ENCODE assay signal across 9 mouse cellular contexts in genomic region chr7:127129638-127130037, GRCm38 (mm10). TPM values are rescaled to one million over a fixed set of nuclear protein-coding genes. Genes with fewer than 3 reads are reported as not detected.
A peak's percentile ranks its signal among the peaks of the same experiment; 100 is the strongest.
DNase-seq lines count a peak whose midpoint lies in the region; ATAC-seq and TF ChIP-seq lines count a peak whose summit lies in the region.
"Had no signal": no experiment of that assay in that cellular context is flagged by ENCODE, and none has a peak within 500 bp of the region (broad histone marks: within the 10 kb centered on the region; RNA-seq: fewer than 3 reads in every experiment).

No protein-coding gene starts in this region.

- intact Hi-C loops in heart, postnatal 10 days (cut with DNase I): loop anchor here (2.0 to 5.0 kb wide), 2 partner anchors 55 to 98 kb away; no protein-coding TSS in a partner anchor

- H3K36me3 ChIP-seq in heart, embryonic 10.5 days: no peaks in the 10 kb centered on the region
- no peaks in the 10 kb centered on the region for H3K36me3 ChIP-seq in liver, embryonic 12.5 days
- H3K36me3 ChIP-seq in stomach, postnatal 0 days (ENCODE audit: control insufficient read depth, insufficient read depth, low read length): no peaks in the 10 kb centered on the region
- H3K36me3 ChIP-seq: neural tube, embryonic 12.5 days had no signal

- no peak overlapping the region for H3K4me3 ChIP-seq in heart, embryonic 10.5 days
- H3K4me3 ChIP-seq in liver, embryonic 12.5 days: no peak overlapping the region
- no peak overlapping the region for H3K4me3 ChIP-seq in stomach, postnatal 0 days (ENCODE audit: low read depth, low read length)
- H3K4me3 ChIP-seq: neural tube, embryonic 12.5 days had no signal

- H3K27ac ChIP-seq in heart, embryonic 10.5 days: no peak overlapping the region
- H3K27ac ChIP-seq in liver, embryonic 12.5 days: peak overlapping the region; percentile 49; the same call in 1 of the 2 replicates
- H3K27ac ChIP-seq in stomach, postnatal 0 days (replicated peaks): no peak overlapping the region
- H3K27ac ChIP-seq: neural tube, embryonic 12.5 days had no signal

- DNase-seq in heart, postnatal 10 days: peak; percentile 38 to 44
- no peak for DNase-seq in heart, embryonic 10.5 days (ENCODE audit: low spot score)
- peak; percentile 63 for DNase-seq in CD4-positive helper T cell, adult 2 months (ENCODE audit: low read depth, low spot score)
- peak; percentile 53 for DNase-seq in T-cell, adult 2 months (ENCODE audit: low spot score)
- peak; percentile 47 for DNase-seq in stomach, postnatal 0 days (ENCODE audit: low spot score)
- no peak for DNase-seq in spleen, adult 12 weeks (ENCODE audit: low spot score)

- TF ChIP-seq EP300 in stomach, postnatal 0 days (optimal IDR thresholded peaks at IDR 0.05): no peak

- no peak overlapping the region for H3K4me2 ChIP-seq in liver, embryonic 12.5 days
- no peak overlapping the region for H3K4me2 ChIP-seq in stomach, postnatal 0 days (replicated peaks; ENCODE audit: low read depth)
- H3K4me2 ChIP-seq: neural tube, embryonic 12.5 days had no signal

- H3K9ac ChIP-seq in liver, embryonic 12.5 days: 0 out of 2 replicates have a peak overlapping the region, but pooled peaks have one; percentile 17
- H3K9ac ChIP-seq in stomach, postnatal 0 days (ENCODE audit: low read length): no peak overlapping the region
- H3K9ac ChIP-seq: neural tube, embryonic 12.5 days had no signal

- no peaks in the 10 kb centered on the region for H3K27me3 ChIP-seq in heart, embryonic 10.5 days (ENCODE audit: insufficient read depth, poor library complexity, severe bottlenecking)
- H3K27me3 ChIP-seq in liver, embryonic 12.5 days (replicated peaks): no peaks in the 10 kb centered on the region
- H3K27me3 ChIP-seq in stomach, postnatal 0 days (ENCODE audit: control insufficient read depth, insufficient read depth, low read length): no peaks in the 10 kb centered on the region
- H3K27me3 ChIP-seq: neural tube, embryonic 12.5 days had no signal

- no peaks in the 10 kb centered on the region for H3K4me1 ChIP-seq in heart, embryonic 10.5 days
- H3K4me1 ChIP-seq in liver, embryonic 12.5 days: peaks cover 24% of the 10 kb centered on the region
- no peaks in the 10 kb centered on the region for H3K4me1 ChIP-seq in stomach, postnatal 0 days (replicated peaks; ENCODE audit: control insufficient read depth, insufficient read depth)
- H3K4me1 ChIP-seq: neural tube, embryonic 12.5 days had no signal

- peak; percentile 73 for ATAC-seq in granulocyte monocyte progenitor cell, adult 5-6 weeks (replicated peaks; ENCODE audit: poor library complexity, severe bottlenecking)
- ATAC-seq in liver, embryonic 12.5 days: peak; percentile 63; the same call in 1 of the 2 replicates
- no peak for ATAC-seq in stomach, postnatal 0 days (ENCODE audit: low FRiP score, low TSS enrichment)

- peak; percentile 79 for TF ChIP-seq CTCF in stomach, postnatal 0 days (IDR thresholded peaks at IDR 0.05; ENCODE audit: low read depth)

- 14% methylated on average over 4 of the region's 4 CpGs for WGBS in heart, embryonic 10.5 days
- WGBS in liver, embryonic 12.5 days (ENCODE audit: insufficient replicate concordance): 17% methylated on average over 4 of the region's 4 CpGs
- 5% methylated on average over 4 of the region's 4 CpGs for WGBS in stomach, postnatal 0 days

- 0 out of 2 replicates have a peak, but pooled peaks cover under 1% of the 10 kb centered on the region for H3K9me3 ChIP-seq in heart, embryonic 10.5 days
- H3K9me3 ChIP-seq in liver, embryonic 12.5 days (replicated peaks): peaks cover 2% of the 10 kb centered on the region
- no peaks in the 10 kb centered on the region for H3K9me3 ChIP-seq in stomach, postnatal 0 days (ENCODE audit: control insufficient read depth, low read length)

RNA-seq across cellular contexts. Expression of gene Qprt, which starts 7.6 kb away (rescaled TPM):
- under 1 TPM in 1 of 2 experiments, not detected in 1; 0.29 TPM for total RNA-seq in heart, postnatal 10 days (2021)
- polyA plus RNA-seq in heart, embryonic 10.5 days (2016; fragmentation: Nextera tagmentation; extraction: Ambion mirVana): 7.2 and 14.5 TPM in 2 replicates
- 2.7 and 3.1 TPM in 2 replicates for total RNA-seq in granulocyte monocyte progenitor cell, adult 5-6 weeks (2014; fragmentation: Nextera tagmentation)
- total RNA-seq in granulocyte monocyte progenitor cell, adult 5-6 weeks (2017): 0.21 and 1.6 TPM in 2 replicates
- 36.5 and 40.3 TPM in 2 replicates for polyA plus RNA-seq in liver, embryonic 12.5 days (2016; fragmentation: Nextera tagmentation; extraction: Ambion mirVana)
- polyA plus RNA-seq in stomach, postnatal 0 days (2015; fragmentation: Nextera tagmentation; extraction: Ambion mirVana): 0.89 and 1.4 TPM in 2 replicates

RNA-seq across cellular contexts. Expression of gene Spn, which starts 8.0 kb away (rescaled TPM):
- under 1 TPM; 0.72 to 0.84 TPM for total RNA-seq in heart, postnatal 10 days (2021)
- polyA plus RNA-seq in heart, embryonic 10.5 days (2016; fragmentation: Nextera tagmentation; extraction: Ambion mirVana): 0.06 and 0.50 TPM in 2 replicates
- 123 and 159 TPM in 2 replicates for total RNA-seq in granulocyte monocyte progenitor cell, adult 5-6 weeks (2014; fragmentation: Nextera tagmentation)
- 293 and 356 TPM in 2 replicates for total RNA-seq in granulocyte monocyte progenitor cell, adult 5-6 weeks (2017)
- polyA plus RNA-seq in liver, embryonic 12.5 days (2016; fragmentation: Nextera tagmentation; extraction: Ambion mirVana): 7.3 and 7.4 TPM in 2 replicates
- 0.21 and 0.22 TPM in 2 replicates for polyA plus RNA-seq in stomach, postnatal 0 days (2015; fragmentation: Nextera tagmentation; extraction: Ambion mirVana)

RNA-seq across cellular contexts. Expression of gene AI467606, which starts 38.5 kb away (rescaled TPM):
- total RNA-seq in heart, postnatal 10 days (2021): 1 to 10 TPM in 1 of 2 experiments, under 1 TPM in 1; 0.94 to 1.5 TPM
- 0.73 and 1.0 TPM in 2 replicates for polyA plus RNA-seq in heart, embryonic 10.5 days (2016; fragmentation: Nextera tagmentation; extraction: Ambion mirVana)
- 19.3 and 22.1 TPM in 2 replicates for total RNA-seq in granulocyte monocyte progenitor cell, adult 5-6 weeks (2014; fragmentation: Nextera tagmentation)
- total RNA-seq in granulocyte monocyte progenitor cell, adult 5-6 weeks (2017): 23.5 and 25.9 TPM in 2 replicates
- 8.3 and 8.5 TPM in 2 replicates for polyA plus RNA-seq in liver, embryonic 12.5 days (2016; fragmentation: Nextera tagmentation; extraction: Ambion mirVana)
- 4.0 and 4.1 TPM in 2 replicates for polyA plus RNA-seq in stomach, postnatal 0 days (2015; fragmentation: Nextera tagmentation; extraction: Ambion mirVana)

RNA-seq across cellular contexts. Expression of gene Zg16, which starts 42.5 kb away (rescaled TPM):
- not detected for total RNA-seq in heart, postnatal 10 days (2021)
- polyA plus RNA-seq in heart, embryonic 10.5 days (2016; fragmentation: Nextera tagmentation; extraction: Ambion mirVana): not detected in 2 replicates
- total RNA-seq in granulocyte monocyte progenitor cell, adult 5-6 weeks (2014; fragmentation: Nextera tagmentation): not detected in 2 replicates
- total RNA-seq in granulocyte monocyte progenitor cell, adult 5-6 weeks (2017): 1.6 and 2.5 TPM in 2 replicates
- not detected in 2 replicates for polyA plus RNA-seq in liver, embryonic 12.5 days (2016; fragmentation: Nextera tagmentation; extraction: Ambion mirVana)
- polyA plus RNA-seq in stomach, postnatal 0 days (2015; fragmentation: Nextera tagmentation; extraction: Ambion mirVana): 1.8 and 2.0 TPM in 2 replicates
- polyA plus RNA-seq: neural tube, embryonic 12.5 days had no signal

Comparison
In these comparisons a context has a peak if more than half of its experiments do, and no peak if none do; other contexts are left out.
1. DNase-seq: peak in heart, postnatal 10 days (2 of 2), CD4-positive helper T cell, adult 2 months (single experiment), T-cell, adult 2 months (single experiment) and stomach, postnatal 0 days (single experiment); none in heart, embryonic 10.5 days (single experiment) and spleen, adult 12 weeks (single experiment).